Mouse (Mus musculus): ENCODE data around the gene Thumpd2. TPM values are rescaled to one million over a fixed set of nuclear protein-coding genes. Genes with fewer than 3 reads are reported as not detected.

Gene Thumpd2
- polyA plus RNA-seq, 1 experiment from 2014 or later, result 14.1 TPM

- Histone ChIP-seq H3K4me2 (replicated peaks) (no peak overlapping the region), H3K4me3 (no peak overlapping the region), H3K36me3 (no peaks in the 10 kb centered on the region), H3K27me3 (no peaks in the 10 kb centered on the region), H3K27ac (replicated peaks) (no peak overlapping the region), H3K9me3 (no peaks in the 10 kb centered on the region), H3K9ac (replicated peaks) (no peak overlapping the region), H3K4me1 (peaks cover 2% of the 10 kb centered on the region; the same call in 1 of the 2 replicates)
- WGBS, result 22% methylated on average over 6 of the region's 6 CpGs
- ATAC-seq (ENCODE audit: low FRiP score, low read depth), result peak; percentile 63
Observed at GRCm38 (mm10) chr17:80998958-80999357, 65.9 kb downstream of the Thumpd2 start.

DNA sequence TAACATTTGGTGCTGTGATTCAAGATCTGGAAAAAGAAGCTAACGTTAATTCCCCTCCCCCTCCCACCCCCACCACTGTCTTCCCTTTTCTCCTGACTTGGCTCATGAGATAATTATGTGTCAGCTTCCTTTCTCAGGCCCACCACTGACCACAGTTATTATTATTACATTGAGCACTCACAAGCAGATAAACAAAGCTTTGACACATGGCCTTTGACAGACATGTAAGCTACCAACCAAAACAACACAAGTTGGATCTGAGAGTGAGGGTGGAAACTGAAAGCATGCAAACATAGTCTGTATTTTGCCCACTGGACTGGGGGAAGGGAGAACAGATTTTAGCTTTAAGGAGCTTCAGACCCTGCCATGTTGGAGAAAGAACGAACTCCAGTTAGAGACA is 67.7 kb downstream of the Thumpd2 start:
- no peak overlapping the region for H3K9ac ChIP-seq (replicated peaks)
- no peak overlapping the region for H3K4me2 ChIP-seq (replicated peaks)
- ATAC-seq (ENCODE audit: low FRiP score, low read depth), result no peak

DNA sequence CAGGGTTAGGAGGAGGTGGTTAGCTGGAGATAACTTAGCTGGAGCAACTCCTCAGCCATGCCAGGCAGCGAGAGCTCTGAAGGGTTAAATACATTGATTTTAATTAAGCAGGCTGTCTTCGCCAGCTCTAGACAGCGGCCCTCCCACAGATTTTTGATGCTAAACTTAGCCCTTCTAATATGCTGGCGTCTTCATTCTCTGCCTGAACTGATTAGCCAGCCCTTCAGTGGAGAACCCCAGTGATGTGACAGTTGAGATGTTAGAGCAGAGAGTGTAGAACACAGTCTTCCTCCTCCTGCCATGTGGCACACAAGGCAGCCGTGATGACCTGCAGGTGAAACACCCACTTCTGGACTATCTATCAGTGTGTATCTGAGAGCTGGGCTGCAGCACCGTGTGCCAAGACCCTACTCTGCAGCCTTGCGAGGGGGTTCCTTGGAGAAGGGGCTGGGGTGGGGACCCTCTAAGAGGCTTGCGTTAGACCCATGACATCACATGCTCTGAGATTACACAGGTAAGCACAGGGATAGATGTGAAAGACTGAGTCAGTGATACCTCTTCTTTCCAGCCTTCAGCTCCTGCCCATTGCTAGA is 73.3 kb downstream of the Thumpd2 start:
- Histone ChIP-seq H3K36me3 (no peaks in the 10 kb centered on the region), H3K4me3 (no peak overlapping the region), H3K27me3 (no peaks in the 10 kb centered on the region), H3K9ac (replicated peaks) (no peak overlapping the region), H3K4me2 (replicated peaks) (no peak overlapping the region), H3K27ac (replicated peaks) (no peak overlapping the region), H3K4me1 (no peaks in the 10 kb centered on the region), H3K9me3 (no peaks in the 10 kb centered on the region)
- ATAC-seq (ENCODE audit: low FRiP score, low read depth), result no peak
- whole genome bisulfite sequencing, result 76% methylated on average over 8 of the region's 8 CpGs

More for the DNA sequence above, 67.7 kb downstream of the Thumpd2 start:
- Histone ChIP-seq H3K27ac (replicated peaks) (no peak overlapping the region), H3K27me3 (no peaks in the 10 kb centered on the region), H3K4me3 (no peak overlapping the region), H3K36me3 (no peaks in the 10 kb centered on the region), H3K4me1 (peaks cover 2% of the 10 kb centered on the region; the same call in 1 of the 2 replicates), H3K9me3 (no peaks in the 10 kb centered on the region)
- 90% methylated on average over 2 of the region's 2 CpGs for WGBS

DNA sequence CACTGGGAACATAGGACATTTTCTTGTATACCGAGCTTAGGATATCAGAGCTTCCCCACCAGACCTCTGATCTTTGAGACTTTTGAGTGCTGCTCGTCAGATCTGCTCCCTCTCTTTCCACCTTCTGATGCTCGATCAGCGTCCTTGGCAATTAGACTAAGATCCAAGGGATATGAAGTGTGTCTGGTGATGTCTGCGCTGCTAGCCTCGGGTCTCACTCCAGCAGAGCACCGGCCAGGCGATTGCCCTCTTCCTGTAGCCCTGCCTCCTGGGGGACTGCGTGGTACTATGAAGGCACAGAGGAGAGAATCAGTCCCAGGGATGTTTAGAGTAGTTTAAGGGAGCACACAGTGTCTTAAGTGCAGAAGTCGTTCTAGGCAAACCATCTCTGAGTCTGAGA is 81.9 kb downstream of the Thumpd2 start:
- H3K27ac ChIP-seq (replicated peaks), result peak overlapping the region; percentile 25; the same call in 1 of the 2 replicates
- no peak overlapping the region for H3K4me2 ChIP-seq (replicated peaks)
- H3K4me1 ChIP-seq, result peaks cover 19% of the 10 kb centered on the region
- no peak overlapping the region for H3K9ac ChIP-seq (replicated peaks)
- H3K27me3 ChIP-seq, result no peaks in the 10 kb centered on the region
- H3K9me3 ChIP-seq, result no peaks in the 10 kb centered on the region
- WGBS, result 84% methylated on average over 10 of the region's 10 CpGs
- no peak for ATAC-seq (ENCODE audit: low FRiP score, low read depth)
- no peak overlapping the region for H3K4me3 ChIP-seq
- no peaks in the 10 kb centered on the region for H3K36me3 ChIP-seq

DNA sequence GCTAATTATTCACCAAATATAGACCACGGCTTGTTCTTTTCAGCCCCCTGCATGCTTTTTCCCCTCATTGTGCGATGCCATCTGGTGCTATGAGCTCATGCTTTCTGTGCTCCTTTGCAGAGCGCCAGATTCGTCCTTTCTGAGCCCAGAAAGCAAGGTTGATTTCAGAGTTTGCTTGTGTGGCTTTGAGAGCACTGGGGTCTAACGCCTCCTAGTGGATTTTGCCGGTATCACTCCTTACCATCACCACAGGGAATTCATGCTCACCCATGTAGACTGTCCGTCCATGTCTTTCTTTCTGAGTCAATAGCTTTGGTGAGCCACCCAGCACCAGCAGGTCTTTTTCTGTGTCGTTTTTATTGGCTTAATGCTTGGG is 82.5 kb downstream of the Thumpd2 start:
- no peaks in the 10 kb centered on the region for H3K36me3 ChIP-seq
- WGBS, result 6% methylated on average over 8 of the region's 8 CpGs
- peak; percentile 79 for ATAC-seq (ENCODE audit: low FRiP score, low read depth)
- peak overlapping the region; percentile 73 for H3K27ac ChIP-seq (replicated peaks)
- no peak overlapping the region for H3K4me2 ChIP-seq (replicated peaks)
- H3K4me1 ChIP-seq, result peaks cover 19% of the 10 kb centered on the region
- H3K4me3 ChIP-seq, result no peak overlapping the region
- no peaks in the 10 kb centered on the region for H3K9me3 ChIP-seq
- no peaks in the 10 kb centered on the region for H3K27me3 ChIP-seq
- H3K9ac ChIP-seq (replicated peaks), result no peak overlapping the region

- peak; percentile 57 for ATAC-seq (ENCODE audit: low FRiP score, low read depth)
- Histone ChIP-seq H3K36me3 (no peaks in the 10 kb centered on the region), H3K9ac (replicated peaks) (no peak overlapping the region), H3K4me1 (peaks cover 19% of the 10 kb centered on the region), H3K27me3 (no peaks in the 10 kb centered on the region), H3K4me2 (replicated peaks) (no peak overlapping the region), H3K27ac (replicated peaks) (peak overlapping the region; percentile 73), H3K9me3 (no peaks in the 10 kb centered on the region), H3K4me3 (no peak overlapping the region)
- WGBS, result 55% methylated on average over 12 of the region's 12 CpGs
Observed at GRCm38 (mm10) chr17:80981721-80982411, 83.0 kb downstream of the Thumpd2 start.

DNA sequence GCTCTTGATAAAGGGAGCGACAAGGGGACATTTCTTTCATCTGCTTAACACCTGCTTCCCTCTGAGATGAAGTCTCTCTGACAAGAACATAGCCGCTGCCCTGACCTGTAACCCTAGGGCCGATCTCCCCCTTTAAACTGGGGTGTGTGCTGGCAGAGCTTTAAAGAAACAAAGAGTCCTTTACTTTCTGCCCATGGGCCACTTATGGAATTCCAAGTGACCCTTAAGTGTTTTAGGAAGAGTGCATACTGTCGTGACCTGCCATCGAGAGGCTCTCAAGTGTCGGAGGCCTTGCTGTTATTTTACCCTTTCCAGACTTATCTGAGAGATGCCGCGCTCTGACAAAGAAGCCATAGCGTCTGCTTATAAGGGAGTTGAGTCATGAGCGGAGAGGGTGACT is 84.8 kb downstream of the Thumpd2 start:
- Histone ChIP-seq H3K27ac (replicated peaks) (no peak overlapping the region), H3K36me3 (no peaks in the 10 kb centered on the region), H3K4me1 (peaks cover 19% of the 10 kb centered on the region), H3K4me3 (no peak overlapping the region), H3K27me3 (no peaks in the 10 kb centered on the region), H3K4me2 (replicated peaks) (no peak overlapping the region), H3K9me3 (no peaks in the 10 kb centered on the region), H3K9ac (replicated peaks) (no peak overlapping the region)
- no peak for ATAC-seq (ENCODE audit: low FRiP score, low read depth)
- WGBS, result 78% methylated on average over 10 of the region's 10 CpGs

- ATAC-seq (ENCODE audit: low FRiP score, low read depth), result no peak
- H3K27ac ChIP-seq (replicated peaks), result no peak overlapping the region
- H3K9ac ChIP-seq (replicated peaks), result no peak overlapping the region
- H3K27me3 ChIP-seq, result no peaks in the 10 kb centered on the region
- H3K4me3 ChIP-seq, result no peak overlapping the region
- no peaks in the 10 kb centered on the region for H3K36me3 ChIP-seq
- peaks cover 9% of the 10 kb centered on the region for H3K4me1 ChIP-seq
- H3K4me2 ChIP-seq (replicated peaks), result no peak overlapping the region
- WGBS, result 86% methylated on average over 5 of the region's 5 CpGs
- H3K9me3 ChIP-seq, result no peaks in the 10 kb centered on the region
Observed at GRCm38 (mm10) chr17:80977245-80977644, 87.6 kb downstream of the Thumpd2 start.

Other genes starting within 250 kb of the Thumpd2 start
- gene Tmem178, start 120.5 kb downstream of the Thumpd2 start, polyA plus RNA-seq (2016; fragmentation: Nextera tagmentation; extraction: Ambion mirVana), result 23.4 and 23.5 TPM in 2 replicates